Mouse (Mus musculus): ENCODE data around the gene N4bp2l2. TPM values are rescaled to one million over a fixed set of nuclear protein-coding genes. Genes with fewer than 3 reads are reported as not detected.
"Not testable (repeated sequence)": the region's sequence is repeated elsewhere in the genome, so short reads cannot be mapped to it uniquely, and the experiment has no call there.

Gene N4bp2l2
- total and polyA plus RNA-seq, 3 experiments, result 7.1 to 40.4 (median 39.6) TPM

DNA sequence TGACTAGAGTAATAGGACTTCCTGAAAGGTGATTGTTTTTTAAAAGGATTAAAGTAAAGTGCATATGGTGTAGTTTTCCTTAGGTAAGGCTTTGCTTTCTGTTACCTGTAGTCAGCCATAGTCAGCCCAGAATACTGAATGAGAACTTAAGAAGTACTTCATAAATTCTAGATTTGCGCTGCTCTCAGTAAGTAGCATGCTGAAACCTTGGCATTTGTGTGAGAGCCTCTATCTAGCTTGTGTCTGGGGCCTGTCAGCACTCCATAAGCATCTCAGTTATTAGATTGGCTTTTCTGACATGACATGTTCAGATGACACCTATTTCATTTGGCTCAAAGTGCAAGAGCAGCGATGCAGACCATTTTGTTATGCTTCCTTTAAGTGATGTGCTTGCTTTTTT lies 27.3 kb upstream of the N4bp2l2 start:
- H3K36me3 ChIP-seq (ENCODE audit: control insufficient read depth, insufficient read depth, low read length), result no peaks in the 10 kb centered on the region
- no peaks in the 10 kb centered on the region for H3K27me3 ChIP-seq (ENCODE audit: control insufficient read depth, insufficient read depth, low read length)
- intact Hi-C loops (cut with DNase I), result no loop called here
- H3K9ac ChIP-seq (ENCODE audit: low read depth, low read length), result no peak overlapping the region
- no peak overlapping the region for H3K27ac ChIP-seq
- TF ChIP-seq EP300 (IDR thresholded peaks at IDR 0.05; ENCODE audit: insufficient read depth, low read depth, low read length) (no peak), POLR2A (IDR thresholded peaks at IDR 0.05; ENCODE audit: insufficient read depth, low read depth, low read length) (no peak), CTCF (IDR thresholded peaks at IDR 0.05) (no peak)
- WGBS, result 63% methylated on average over 2 of the region's 2 CpGs
- H3K4me1 ChIP-seq (ENCODE audit: control insufficient read depth, insufficient read depth, low read length), result no peaks in the 10 kb centered on the region; the same call in 1 of the 2 replicates
- H3K79me2 ChIP-seq (replicated peaks; ENCODE audit: control insufficient read depth, insufficient read depth, low read length), result peaks cover 2% of the 10 kb centered on the region
- DNase-seq, result no peak
- H3K4me3 ChIP-seq, result no peak overlapping the region

DNA sequence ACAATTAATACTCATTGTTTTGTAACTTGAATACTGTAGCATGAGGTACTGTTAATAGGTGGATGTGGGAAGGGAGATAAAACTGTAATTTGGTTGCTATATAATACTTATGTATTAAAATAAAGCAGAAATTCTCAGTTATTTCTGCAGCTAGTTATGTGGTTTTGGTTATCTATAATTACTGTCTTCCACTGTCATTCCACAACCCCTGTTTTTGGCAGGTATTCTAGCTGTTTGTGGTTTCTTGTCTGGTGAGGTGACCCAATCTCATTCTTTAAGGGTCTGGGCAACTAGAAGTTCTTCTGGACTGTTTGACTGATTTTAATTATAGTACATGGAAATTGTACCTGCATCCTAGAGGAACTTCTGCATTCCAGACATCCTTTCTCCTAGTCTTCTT lies 24.7 kb upstream of the N4bp2l2 start:
- intact Hi-C loops (cut with DNase I), result no loop called here
- H3K79me2 ChIP-seq (replicated peaks; ENCODE audit: control insufficient read depth, insufficient read depth, low read length), result peaks cover 2% of the 10 kb centered on the region
- H3K27ac ChIP-seq, result no peak overlapping the region

DNA sequence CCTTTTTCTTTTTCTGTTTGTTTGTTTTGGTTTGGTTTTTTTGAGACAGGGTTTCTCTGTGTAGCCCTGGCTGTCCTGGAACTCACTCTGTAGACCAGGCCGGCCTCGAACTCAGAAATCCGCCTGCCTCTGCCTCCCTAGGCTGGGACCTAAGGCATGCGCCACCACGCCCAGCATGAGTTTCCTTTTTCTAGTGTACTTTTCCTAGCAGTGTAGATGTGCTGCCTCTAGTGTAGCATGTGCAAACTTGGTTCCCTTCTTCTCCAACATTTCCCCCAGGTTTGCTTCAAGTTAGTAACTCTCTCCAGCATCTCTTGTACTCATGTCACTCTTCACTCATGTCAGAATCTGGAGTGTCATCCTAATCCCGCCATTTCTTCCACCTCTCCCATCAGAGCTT lies 16.9 kb upstream of the N4bp2l2 start:
- H3K36me3 ChIP-seq (ENCODE audit: control insufficient read depth, insufficient read depth, low read length); DNase-seq; H3K4me1 ChIP-seq (ENCODE audit: control insufficient read depth, insufficient read depth, low read length); intact Hi-C loops (cut with DNase I); H3K4me3 ChIP-seq; H3K79me2 ChIP-seq (replicated peaks; ENCODE audit: control insufficient read depth, insufficient read depth, low read length); H3K9ac ChIP-seq (ENCODE audit: low read depth, low read length); H3K27me3 ChIP-seq (ENCODE audit: control insufficient read depth, insufficient read depth, low read length); H3K27ac ChIP-seq: not testable (repeated sequence)
- 97% methylated on average over 6 of the region's 6 CpGs for WGBS

More for the DNA sequence above, 24.7 kb upstream of the N4bp2l2 start:
- Histone ChIP-seq H3K36me3 (ENCODE audit: control insufficient read depth, insufficient read depth, low read length) (no peaks in the 10 kb centered on the region), H3K9ac (ENCODE audit: low read depth, low read length) (no peak overlapping the region), H3K27me3 (ENCODE audit: control insufficient read depth, insufficient read depth, low read length) (no peaks in the 10 kb centered on the region), H3K4me1 (ENCODE audit: control insufficient read depth, insufficient read depth, low read length) (no peaks in the 10 kb centered on the region; the same call in 1 of the 2 replicates), H3K4me3 (no peak overlapping the region)
- TF ChIP-seq EP300 (IDR thresholded peaks at IDR 0.05; ENCODE audit: insufficient read depth, low read depth, low read length), result no peak
- TF ChIP-seq CTCF (IDR thresholded peaks at IDR 0.05), result no peak
- TF ChIP-seq POLR2A (IDR thresholded peaks at IDR 0.05; ENCODE audit: insufficient read depth, low read depth, low read length), result no peak
- no peak for DNase-seq

DNA sequence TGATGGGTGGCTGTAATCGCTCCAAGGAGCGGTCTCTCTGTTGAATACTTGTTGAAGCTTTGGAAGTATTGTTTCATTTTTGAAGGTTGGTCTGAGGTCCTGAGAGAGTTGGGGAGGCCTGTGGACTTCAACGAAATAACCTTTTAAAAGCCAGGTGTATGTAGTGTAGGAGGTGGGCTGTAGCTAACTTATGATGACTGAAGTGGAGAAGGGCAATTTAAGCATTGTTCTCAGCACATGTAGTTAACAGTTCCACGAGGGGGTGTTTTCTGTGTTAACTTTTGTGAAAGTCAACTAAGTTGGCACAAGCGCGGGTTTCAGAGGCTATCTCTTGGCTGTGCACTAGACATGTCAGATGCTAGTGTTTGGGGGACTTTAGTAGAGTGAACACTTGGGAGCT lies 8.9 kb upstream of the N4bp2l2 start:
- TF ChIP-seq EP300 (IDR thresholded peaks at IDR 0.05; ENCODE audit: insufficient read depth, low read depth, low read length), result no peak
- no peaks in the 10 kb centered on the region; the same call in 1 of the 2 replicates for H3K4me1 ChIP-seq (ENCODE audit: control insufficient read depth, insufficient read depth, low read length)
- H3K27ac ChIP-seq, result no peak overlapping the region
- DNase-seq, result no peak
- peaks cover 5% of the 10 kb centered on the region for H3K79me2 ChIP-seq (replicated peaks; ENCODE audit: control insufficient read depth, insufficient read depth, low read length)
- WGBS, result 25% methylated on average over 6 of the region's 6 CpGs
- no peaks in the 10 kb centered on the region; the same call in 1 of the 2 replicates for H3K36me3 ChIP-seq (ENCODE audit: control insufficient read depth, insufficient read depth, low read length)
- intact Hi-C loops (cut with DNase I), result loop anchor here (1.0 to 5.0 kb wide), 2 partner anchors 27 to 42 kb away; no protein-coding TSS in a partner anchor
- peak overlapping the region; percentile 22 for H3K9ac ChIP-seq (ENCODE audit: low read depth, low read length)
- no peaks in the 10 kb centered on the region for H3K27me3 ChIP-seq (ENCODE audit: control insufficient read depth, insufficient read depth, low read length)
- peak overlapping the region; percentile 75 for H3K4me3 ChIP-seq

DNA sequence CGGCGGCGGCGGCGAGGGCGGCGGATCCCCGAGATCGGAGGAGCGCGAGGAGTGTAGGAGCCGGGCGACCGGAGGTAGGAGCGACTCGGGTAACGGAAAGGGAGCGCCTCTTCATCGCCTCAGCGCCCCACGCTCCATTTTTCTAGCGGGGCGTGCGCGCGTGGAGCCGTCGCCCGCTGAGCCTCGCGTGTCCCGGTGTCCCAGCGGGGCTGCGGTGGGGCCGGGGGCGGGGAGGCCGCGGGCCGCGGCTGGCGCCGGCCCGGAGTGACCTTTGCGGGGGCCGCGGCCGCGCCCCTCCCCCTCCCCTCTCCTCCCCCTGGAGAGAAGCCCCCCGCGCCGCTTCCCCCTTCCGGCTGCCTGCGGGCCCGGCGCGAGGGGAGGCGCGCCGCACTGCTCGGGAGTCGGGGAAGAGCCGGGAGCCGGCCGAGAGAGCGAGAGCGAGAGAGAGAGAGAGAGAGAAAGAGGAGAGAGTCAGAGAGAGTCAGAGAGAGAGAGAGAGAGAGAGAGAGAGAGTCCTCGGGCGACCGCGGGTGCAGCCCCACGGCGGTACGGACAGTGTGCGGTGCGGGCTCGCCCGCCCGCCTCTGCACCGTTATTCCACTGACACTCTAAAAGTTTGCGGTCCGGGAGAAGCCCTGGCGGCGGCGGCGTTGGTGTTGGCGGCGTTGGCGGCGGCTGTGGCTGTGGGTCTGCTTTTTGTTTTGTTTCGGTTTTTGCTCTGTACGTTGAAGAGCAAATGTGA lies 8.1 kb upstream of the N4bp2l2 start:
- Histone ChIP-seq H3K27me3 (ENCODE audit: control insufficient read depth, insufficient read depth, low read length) (no peaks in the 10 kb centered on the region), H3K79me2 (replicated peaks; ENCODE audit: control insufficient read depth, insufficient read depth, low read length) (peaks cover 4% of the 10 kb centered on the region), H3K4me1 (ENCODE audit: control insufficient read depth, insufficient read depth, low read length) (no peaks in the 10 kb centered on the region; the same call in 1 of the 2 replicates), H3K27ac (peak overlapping the region; percentile 85), H3K9ac (ENCODE audit: low read depth, low read length) (peak overlapping the region; percentile 97), H3K36me3 (ENCODE audit: control insufficient read depth, insufficient read depth, low read length) (no peaks in the 10 kb centered on the region; the same call in 1 of the 2 replicates), H3K4me3 (peak overlapping the region; percentile 75)
- TF ChIP-seq EP300 (IDR thresholded peaks at IDR 0.05; ENCODE audit: insufficient read depth, low read depth, low read length) (no peak), POLR2A (IDR thresholded peaks at IDR 0.05; ENCODE audit: insufficient read depth, low read depth, low read length) (no peak), CTCF (IDR thresholded peaks at IDR 0.05) (no peak)
- no peak for DNase-seq
- intact Hi-C loops (cut with DNase I), result loop anchor here (1.0 to 5.0 kb wide), 4 partner anchors 9 to 694 kb away; no protein-coding TSS in a partner anchor
- WGBS, result under 1% methylated on average over 52 of the region's 91 CpGs

DNA sequence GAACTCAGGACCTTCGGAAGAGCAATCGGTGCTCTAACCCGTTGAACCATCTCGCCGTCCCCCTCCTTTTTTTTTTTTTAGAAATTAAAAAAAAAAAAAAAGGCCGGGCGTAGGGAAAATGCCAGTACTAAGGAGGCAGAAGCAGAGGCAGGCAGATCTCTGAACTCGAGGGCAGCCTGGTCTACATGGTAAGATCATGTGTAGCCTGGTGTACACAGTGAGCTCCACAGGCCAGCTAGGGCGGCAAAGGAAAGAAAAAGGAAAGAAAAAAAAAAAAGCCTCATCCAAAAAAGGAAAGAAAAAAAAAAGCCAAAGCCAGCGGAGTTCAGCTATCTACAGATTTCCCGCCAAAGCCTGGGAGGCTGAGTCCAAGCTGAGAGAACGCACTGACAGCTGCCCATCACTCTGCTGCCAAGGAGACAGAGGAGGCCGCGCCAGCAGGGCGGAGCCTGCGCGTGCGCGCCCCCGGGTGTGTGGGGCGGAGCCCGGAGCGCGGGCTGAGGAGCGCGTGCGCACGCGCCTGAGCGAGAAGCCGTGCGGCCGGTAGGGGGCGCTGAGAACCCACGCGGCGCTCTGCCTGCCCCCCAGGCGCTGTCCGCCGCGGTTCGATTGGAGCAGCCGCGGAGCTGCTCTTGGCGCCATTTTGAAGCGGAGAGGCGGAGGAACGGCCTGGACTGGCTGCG lies 7.3 kb upstream of the N4bp2l2 start, which contains the start of gene Pds5b:
Gene Pds5b, plus strand, starts transcription at position 587 of the 683 bp plus-strand sequence.
- DNase-seq, result peak; percentile 95 to 97
- Histone ChIP-seq H3K4me3 (peak within 1 kb of the TSS; percentile 75), H3K27me3 (ENCODE audit: control insufficient read depth, insufficient read depth, low read length) (no peaks in the 10 kb centered on the region), H3K9ac (ENCODE audit: low read depth, low read length) (peak within 1 kb of the TSS; percentile 97), H3K79me2 (replicated peaks; ENCODE audit: control insufficient read depth, insufficient read depth, low read length) (0 out of 2 replicates have a peak, but pooled peaks cover 1% of the 10 kb centered on the region), H3K4me1 (ENCODE audit: control insufficient read depth, insufficient read depth, low read length) (no peaks in the 10 kb centered on the region; the same call in 1 of the 2 replicates), H3K36me3 (ENCODE audit: control insufficient read depth, insufficient read depth, low read length) (no peaks in the 10 kb centered on the region; the same call in 1 of the 2 replicates), H3K27ac (peak within 1 kb of the TSS; percentile 85)
- TF ChIP-seq POLR2A (IDR thresholded peaks at IDR 0.05; ENCODE audit: insufficient read depth, low read depth, low read length) (0 out of 2 replicates have a peak, but pooled peaks have one; percentile 15), EP300 (IDR thresholded peaks at IDR 0.05; ENCODE audit: insufficient read depth, low read depth, low read length) (no peak; the same call in 1 of the 2 replicates), CTCF (IDR thresholded peaks at IDR 0.05) (peak; percentile 80)
- intact Hi-C loops (cut with DNase I), result loop anchor here (1.0 to 5.0 kb wide), 3 partner anchors 8 to 695 kb away; no protein-coding TSS in a partner anchor
- WGBS, result 13% methylated on average over 49 of the region's 49 CpGs

Measured in heart, adult 2 months (tissue).